Mouse (Mus musculus): Measurements from ENCODE around the gene Tlk1. TPM values are rescaled to one million over a fixed set of nuclear protein-coding genes. Genes with fewer than 3 reads are reported as not detected.

Gene Tlk1
- total RNA-seq, 2 experiments from 2014 or later: 63.9 to 74.6 TPM

- DNase-seq: no peak
These were observed 36.2 kb downstream of the Tlk1 start for GRCm38 (mm10) chr2:70789331-70789730.

GRCm38 (mm10) chr2:70784447-70784846, 41.1 kb downstream of the Tlk1 start:
- DNase-seq: no peak

DNA sequence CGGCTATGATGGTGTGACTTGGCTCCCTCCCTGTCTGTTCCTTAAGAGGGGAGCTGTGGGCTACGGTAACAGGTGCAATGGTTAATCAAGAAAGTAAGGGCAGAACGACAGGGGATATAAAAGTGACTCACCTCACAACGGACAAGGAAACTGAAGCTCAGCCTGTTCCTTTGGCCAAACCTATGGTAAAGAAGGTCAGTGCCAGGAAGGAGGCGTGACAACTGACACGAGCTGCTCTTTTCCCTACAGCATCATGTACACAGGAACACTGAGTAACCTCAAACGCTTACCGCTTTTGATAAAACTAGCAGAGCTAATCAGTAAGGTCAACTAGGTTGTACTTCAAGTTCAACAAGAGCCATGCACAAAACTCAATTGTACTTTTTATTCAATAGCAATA, 42.0 kb downstream of the Tlk1 start:
- DNase-seq: no peak

GRCm38 (mm10) chr2:70779634-70780033, 45.9 kb downstream of the Tlk1 start:
- DNase-seq: no peak

- no peak for DNase-seq
These were observed 48.8 kb downstream of the Tlk1 start for GRCm38 (mm10) chr2:70776744-70777143.

- no peak for DNase-seq
These were observed 60.8 kb downstream of the Tlk1 start for GRCm38 (mm10) chr2:70764734-70765133.

- DNase-seq: no peak
These were observed 62.8 kb downstream of the Tlk1 start for GRCm38 (mm10) chr2:70762741-70763140.

DNA sequence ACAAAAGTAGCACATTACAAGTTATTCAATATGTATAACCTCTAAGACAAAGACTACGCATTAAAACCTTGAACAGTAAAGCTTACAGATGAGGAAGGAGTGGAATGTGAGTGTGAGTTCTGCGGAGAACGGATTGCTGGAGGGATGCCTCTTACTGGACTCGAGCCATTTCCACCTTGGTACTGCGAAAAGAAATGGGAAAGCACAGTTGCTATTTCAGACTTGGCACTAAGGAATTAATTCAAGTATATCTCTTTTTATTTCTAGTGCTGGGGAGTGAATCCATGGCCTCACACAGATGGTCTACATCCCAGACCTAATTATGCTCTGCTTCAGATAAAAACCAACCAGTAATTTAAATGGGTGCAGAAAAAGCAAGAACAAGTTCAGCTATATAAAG, 73.4 kb downstream of the Tlk1 start:
- DNase-seq: no peak

DNA sequence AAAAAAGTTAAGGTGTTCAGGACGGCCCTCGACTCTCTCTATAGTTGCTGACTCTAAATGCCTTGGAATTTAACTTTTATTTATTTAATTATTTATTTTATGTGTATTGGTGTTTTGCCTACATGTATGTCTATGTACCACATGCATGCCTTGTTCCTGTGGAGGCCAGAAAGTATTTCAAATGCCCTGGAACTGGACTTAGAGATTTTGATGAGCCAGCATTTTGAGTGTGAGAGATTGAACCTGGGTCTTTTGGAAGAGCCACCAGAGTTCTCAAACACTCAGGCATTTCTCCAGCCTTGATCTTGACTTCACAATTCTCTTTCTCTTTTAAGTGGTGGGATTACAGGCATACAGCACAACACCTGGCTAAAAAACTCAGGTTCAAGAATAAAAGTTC, 73.9 kb downstream of the Tlk1 start:
- no peak for DNase-seq

DNA sequence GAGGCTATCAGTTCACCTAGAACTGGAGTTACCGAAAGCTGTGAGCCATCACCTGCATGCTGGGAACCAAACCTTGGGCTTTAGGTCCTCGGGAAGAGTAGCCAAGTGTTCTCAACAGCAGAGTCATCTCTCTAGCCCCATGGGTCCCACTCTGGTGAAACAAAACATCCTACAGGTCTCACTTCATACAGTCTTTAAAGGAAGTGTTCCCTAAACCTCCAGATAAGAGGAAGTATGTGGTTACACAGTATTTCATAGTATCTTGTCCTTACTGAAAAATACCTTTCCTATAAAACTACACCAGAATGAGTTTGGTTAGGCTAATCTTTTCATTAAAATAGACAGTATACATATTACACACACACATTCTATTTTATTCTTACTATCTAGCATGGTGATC, 82.9 kb downstream of the Tlk1 start:
- no peak for DNase-seq

GRCm38 (mm10) chr2:70741901-70742300, 83.6 kb downstream of the Tlk1 start:
- no peak for DNase-seq

DNA sequence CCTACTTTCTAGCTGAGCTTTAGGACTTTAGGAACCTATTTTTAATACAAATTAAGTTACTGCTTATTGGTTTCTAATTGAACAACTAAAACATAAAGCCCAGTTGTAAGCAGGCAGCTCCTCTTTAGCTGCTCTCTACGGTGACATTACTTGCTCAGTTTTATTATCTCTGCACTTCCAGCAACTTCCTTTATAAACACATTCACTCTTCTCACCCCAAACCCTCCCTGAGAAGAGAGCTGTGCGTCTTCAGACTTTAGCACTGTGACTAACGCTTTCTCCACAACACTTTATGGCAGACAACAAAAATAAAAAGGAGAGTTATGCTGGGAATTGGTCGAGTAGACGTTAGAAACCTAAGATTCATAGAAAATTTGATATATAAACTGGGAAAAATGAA, 89.5 kb downstream of the Tlk1 start:
- DNase-seq: no peak

DNA sequence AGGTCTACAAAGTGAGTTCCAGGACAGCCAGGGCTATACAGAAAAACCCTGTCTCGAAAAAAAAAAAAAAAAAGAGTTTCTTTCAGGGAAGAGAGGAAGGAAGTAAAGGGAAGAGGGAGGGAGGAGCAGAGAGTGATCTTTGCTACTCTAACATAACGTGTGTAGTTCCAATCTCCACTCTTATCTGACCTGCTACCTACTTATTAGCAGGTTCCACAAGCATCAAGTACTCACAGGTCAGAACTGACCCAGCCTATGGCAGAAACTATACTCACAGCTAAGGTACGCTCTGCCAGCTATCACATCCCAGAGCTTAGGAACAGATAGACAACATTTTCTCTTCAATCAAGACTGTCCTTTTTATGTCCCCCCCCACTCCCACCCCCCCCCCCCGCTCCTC, 90.0 kb downstream of the Tlk1 start:
- no peak for DNase-seq

DNA sequence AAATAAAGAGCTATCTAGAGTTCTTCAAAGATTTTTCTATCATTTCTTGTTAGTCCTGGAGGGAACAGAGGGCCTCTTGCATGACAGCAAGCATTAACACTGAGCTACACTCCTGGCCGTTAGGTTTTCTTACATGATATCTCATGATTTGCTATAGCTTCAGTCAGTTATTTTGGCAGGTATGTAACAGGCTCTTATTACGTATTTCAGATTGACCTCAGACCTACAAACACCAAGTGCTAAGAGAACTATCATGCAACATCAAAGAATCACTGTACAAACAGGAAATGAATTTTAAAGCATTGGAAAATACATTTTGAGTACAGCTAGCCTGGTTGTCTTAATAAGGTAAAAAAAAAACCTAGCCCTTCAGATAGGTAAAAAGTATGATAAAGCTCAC, 98.4 kb downstream of the Tlk1 start:
- DNase-seq: no peak

GRCm38 (mm10) chr2:70723610-70724243, 101.8 kb downstream of the Tlk1 start:
- no peak for DNase-seq

DNA sequence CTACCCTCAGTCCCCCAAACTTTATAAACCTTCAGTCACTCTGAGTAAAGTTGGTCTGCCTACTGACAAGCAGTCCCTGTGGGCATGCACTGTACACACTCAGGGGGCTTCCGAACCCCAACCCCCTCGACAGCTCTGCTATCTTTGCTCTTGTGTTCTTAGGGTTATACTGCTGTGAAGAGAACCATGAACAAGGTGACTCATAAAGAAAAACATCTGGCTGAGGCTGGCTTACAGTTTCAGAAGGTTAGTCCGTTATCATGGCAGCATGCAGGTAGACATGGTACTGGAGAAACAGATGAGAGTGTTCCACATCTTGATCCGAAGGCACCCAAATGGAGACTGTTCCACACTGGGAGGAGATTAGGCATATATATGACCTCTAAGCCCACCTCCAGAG, 114.7 kb downstream of the Tlk1 start:
- no peak for DNase-seq

DNA sequence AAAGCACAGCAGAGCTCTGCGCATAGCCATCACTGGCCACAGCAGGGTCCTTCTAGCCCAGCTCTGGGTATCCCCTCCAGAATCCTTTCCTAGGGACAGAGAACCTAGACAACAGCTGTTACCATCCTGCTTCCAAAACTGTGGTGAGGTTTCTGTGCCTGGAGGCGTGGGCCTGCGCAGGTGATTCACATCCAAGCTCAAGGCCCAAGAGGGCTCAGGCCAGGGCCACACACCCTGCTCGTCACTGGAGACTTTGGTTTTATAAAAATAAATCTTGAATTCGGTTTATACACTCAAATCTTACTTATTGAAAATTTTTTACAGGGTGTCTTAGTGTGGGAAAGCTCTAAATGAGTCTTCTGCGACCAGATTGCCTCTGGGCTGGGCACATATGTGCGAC, 115.3 kb downstream of the Tlk1 start:
- no peak for DNase-seq

DNA sequence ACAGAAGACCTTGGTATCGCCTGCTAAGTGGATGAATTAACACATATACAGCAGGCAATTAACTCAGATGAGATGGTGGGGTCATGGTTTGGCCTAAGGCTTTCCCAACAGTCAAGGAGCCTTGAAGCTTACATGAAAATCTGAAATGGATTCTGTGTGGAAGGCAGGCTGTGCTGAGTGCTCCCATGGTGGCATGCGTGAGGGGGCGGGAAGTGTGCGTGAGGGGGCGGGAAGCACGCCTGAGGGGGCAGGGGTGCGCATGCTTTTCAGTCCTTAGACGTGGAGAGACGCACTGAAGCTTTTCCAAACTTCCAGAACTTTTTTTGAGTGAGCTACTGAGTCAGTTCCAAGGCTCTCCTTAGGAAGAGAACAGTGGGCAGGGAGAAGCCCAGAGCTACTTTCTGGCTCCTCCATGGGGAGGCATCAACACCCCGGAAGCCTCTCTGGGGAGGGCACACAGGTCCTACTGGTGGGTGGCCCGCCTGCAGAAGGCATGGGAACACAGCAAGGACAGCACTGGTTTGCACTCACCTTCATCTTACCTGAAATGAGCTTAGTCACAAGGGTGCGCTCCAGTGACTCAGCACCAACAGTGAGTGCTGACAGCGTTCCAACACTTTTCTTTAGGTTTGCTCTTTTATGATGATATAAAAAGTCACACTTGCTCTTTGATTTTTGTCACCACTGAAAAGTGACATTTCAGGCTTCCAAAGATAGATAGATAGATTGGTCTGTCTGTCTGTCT, 116.4 kb downstream of the Tlk1 start:
- no peak for DNase-seq

- no peak for DNase-seq
These were observed 123.1 kb downstream of the Tlk1 start for GRCm38 (mm10) chr2:70702403-70702802.

DNA sequence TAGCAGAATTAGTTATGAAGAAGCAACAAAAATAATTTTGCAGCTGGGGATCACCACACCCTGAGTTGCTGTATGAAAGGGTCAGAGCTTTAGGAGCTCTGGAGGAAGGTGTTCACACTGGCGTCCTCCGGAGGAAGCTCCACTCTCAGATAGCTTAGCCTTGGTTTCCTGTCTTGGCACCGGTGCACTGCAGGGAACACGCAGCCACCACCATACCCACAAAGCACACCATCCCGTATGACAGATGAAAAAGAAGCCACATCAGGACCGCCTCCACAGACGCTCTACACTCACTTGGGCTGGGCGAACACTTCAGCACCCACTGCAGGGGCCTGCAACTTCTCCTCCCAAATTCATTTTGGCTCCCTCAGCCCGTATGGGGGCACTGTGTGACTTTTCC, 124.0 kb downstream of the Tlk1 start:
- DNase-seq: no peak

GRCm38 (mm10) chr2:70700851-70701250, 124.7 kb downstream of the Tlk1 start:
- no peak for DNase-seq

GRCm38 (mm10) chr2:70695712-70696111, 129.8 kb downstream of the Tlk1 start:
- DNase-seq: no peak

GRCm38 (mm10) chr2:70690195-70690594, 135.3 kb downstream of the Tlk1 start:
- no peak for DNase-seq

DNA sequence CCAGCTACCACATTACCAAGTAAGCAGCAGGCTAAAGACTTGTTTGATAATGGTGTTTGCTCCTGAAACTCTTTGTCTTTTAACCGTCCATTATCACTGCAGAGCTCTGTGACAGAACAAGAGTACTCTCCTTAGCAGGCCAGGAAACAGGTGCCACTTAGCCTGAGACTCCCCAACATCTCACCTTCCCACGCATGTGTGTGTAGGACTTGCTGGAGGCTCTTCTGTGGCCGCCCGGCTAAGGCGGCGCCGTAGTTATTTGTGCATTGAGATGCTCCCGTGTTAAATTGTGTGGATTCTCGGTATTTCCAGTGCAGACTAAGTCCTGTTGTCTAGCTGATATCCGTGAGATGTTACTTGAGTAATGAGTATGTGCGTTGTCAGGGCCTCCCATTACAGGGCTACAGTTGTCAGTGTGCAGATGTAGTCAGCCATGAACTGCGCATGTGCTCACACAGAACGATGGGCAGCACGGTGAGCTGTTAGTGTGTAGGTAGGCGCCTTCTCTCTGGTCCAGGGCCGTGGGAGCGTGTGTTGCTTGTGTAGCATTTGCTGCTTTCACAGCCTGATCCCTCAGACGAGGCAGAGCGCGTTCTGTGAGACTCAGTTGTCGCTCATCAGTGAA, 137.0 kb downstream of the Tlk1 start:
- DNase-seq: no peak
